Mouse (Mus musculus) liver, postnatal 0 days (tissue): ENCODE results near the gene Jpt1. TPM values are rescaled to one million over a fixed set of nuclear protein-coding genes. Genes with fewer than 3 reads are reported as not detected.

Experiments used
- ATAC-seq: fragments of 200-750 bp; cut with Nextera tagmentation; 2 replicates; pipeline ENCODE4 v1.8.0; 2017; ENCODE audit warnings: mild to moderate bottlenecking, moderate library complexity
- DNase-seq: peaks from one replicate; pipeline ENCODE4 v3.0.0-alpha.2; 2016
- H3K27ac ChIP-seq: fragments of 300-500 bp; sonication (generic); 2 replicates; pipeline ENCODE4 v1.5.1; 2014; ENCODE audit warnings: antibody characterized with exemption, moderate library complexity, mild to moderate bottlenecking, low read depth
- H3K27me3 ChIP-seq: fragments of 300-500 bp; sonication (generic); 2 replicates; pipeline ENCODE4 v1.6.1; 2014; ENCODE audit warnings: low read length, control low read depth, mixed read lengths; ENCODE audit not compliant: insufficient read depth
- H3K36me3 ChIP-seq: fragments of 300-500 bp; sonication (generic); replicated peaks from 2 replicates; pipeline ENCODE4 v1.6.1; 2014; ENCODE audit warnings: mild to moderate bottlenecking, control low read depth, low read length, moderate library complexity, mixed read lengths; ENCODE audit not compliant: insufficient read depth
- H3K4me1 ChIP-seq: fragments of 300-500 bp; sonication (generic); 2 replicates; pipeline ENCODE4 v1.6.1; 2014; ENCODE audit warnings: antibody characterized with exemption, mild to moderate bottlenecking, control low read depth; ENCODE audit not compliant: insufficient read depth
- H3K4me2 ChIP-seq: fragments of 300-500 bp; sonication (generic); 2 replicates; pipeline ENCODE4 v1.6.1; 2014; ENCODE audit warnings: low read depth, mild to moderate bottlenecking, low read length, moderate library complexity, mixed read lengths
- H3K4me3 ChIP-seq: fragments of 300-500 bp; sonication (generic); 2 replicates; pipeline ENCODE4 v1.5.1; 2014; ENCODE audit warnings: low read depth, low read length
- H3K9ac ChIP-seq: fragments of 300-500 bp; sonication (generic); replicated peaks from 2 replicates; pipeline ENCODE4 v1.6.1; 2014; ENCODE audit warnings: mild to moderate bottlenecking, moderate library complexity
- H3K9me3 ChIP-seq: fragments of 300-500 bp; sonication (generic); 2 replicates; pipeline ENCODE4 v1.6.1; 2016; ENCODE audit warnings: mild to moderate bottlenecking, control low read depth, low read length, mixed read lengths
- CTCF ChIP-seq: sonication (generic); IDR thresholded peaks from 2 replicates; pipeline ENCODE4 v1.5.1; 2016; ENCODE audit warnings: antibody characterized with exemption, low read depth
- EP300 ChIP-seq: IDR thresholded peaks from 2 replicates; pipeline ENCODE4 v1.6.1; 2016; ENCODE audit warnings: antibody characterized with exemption, low read depth, mild to moderate bottlenecking
- WGBS: fragments of 180-500 bp; shearing (Covaris S2); extraction: QIAGEN DNeasy Blood & Tissue Kit; methylation state at CpG from one replicate; pipeline ENCODE4 v1.1.7; 2014; ENCODE audit not compliant: insufficient replicate concordance; 5-methylcytosine and 5-hydroxymethylcytosine counted together
- polyA plus RNA-seq: library from polyadenylated mRNA; unstranded; fragments of >200 nt; fragmentation: Nextera tagmentation; extraction: Ambion mirVana; gene quantifications from 2 replicates; pipeline ENCODE4 v1.2.1, GENCODE M21; 2015

Jpt1 gene
- polyA plus RNA-seq, 1 experiment from 2014 or later, result 114 TPM

DNA sequence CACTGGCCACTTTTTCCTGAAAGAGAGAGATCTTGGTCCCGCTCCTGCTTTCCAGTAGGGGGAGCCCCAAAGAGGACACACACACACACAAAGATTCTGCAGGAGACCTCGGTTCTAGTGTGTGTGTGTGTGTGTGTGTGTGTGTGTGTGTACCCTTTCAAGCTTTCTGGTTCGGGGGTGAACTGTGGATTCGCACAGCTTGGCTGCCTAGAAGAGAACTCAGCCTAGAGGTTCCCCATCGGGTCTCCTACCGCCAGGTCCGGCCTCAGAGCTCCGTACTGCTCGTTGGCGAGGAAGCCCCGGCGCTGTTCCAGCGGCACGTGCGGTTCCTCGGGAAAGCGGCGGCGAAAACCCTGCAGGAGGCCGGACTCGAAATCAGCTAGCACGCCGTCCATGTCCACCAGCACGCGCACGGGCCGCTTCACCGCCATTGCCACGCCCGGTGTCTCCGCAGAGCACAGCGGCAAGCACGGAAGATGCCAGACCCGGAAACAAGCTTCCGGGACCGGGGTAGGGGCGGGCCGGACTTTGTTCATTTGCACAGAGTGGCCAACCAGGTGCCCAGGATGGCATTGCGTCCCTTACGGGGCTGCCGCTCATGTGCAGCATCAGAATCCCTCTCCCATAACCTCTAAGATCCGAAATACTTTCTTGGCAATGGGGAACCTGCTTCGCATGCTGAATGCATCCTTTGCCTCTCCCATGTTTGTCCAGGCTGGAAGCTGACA, 22.7 kb downstream of the Jpt1 start, which contains the start of gene Nt5c:
Gene Nt5c, minus strand, starts transcription at position 507 of the 728 bp plus-strand sequence.
- peak; percentile 89 for DNase-seq
- no peaks in the 10 kb centered on the region for H3K27me3 ChIP-seq
- H3K36me3 ChIP-seq, result peaks cover 21% of the 10 kb centered on the region
- H3K27ac ChIP-seq, result peak within 1 kb of the TSS; percentile 68
- WGBS, result under 1% methylated on average over 43 of the region's 43 CpGs
- ATAC-seq, result peak; percentile 93
- no peaks in the 10 kb centered on the region for H3K9me3 ChIP-seq
- TF ChIP-seq EP300, result no peak
- peak; percentile 89 for TF ChIP-seq CTCF
- peak within 1 kb of the TSS; percentile 72 for H3K9ac ChIP-seq
- peaks cover 12% of the 10 kb centered on the region for H3K4me1 ChIP-seq
- peak within 1 kb of the TSS; percentile 70 for H3K4me3 ChIP-seq
- peak within 1 kb of the TSS; percentile 66 for H3K4me2 ChIP-seq

DNA sequence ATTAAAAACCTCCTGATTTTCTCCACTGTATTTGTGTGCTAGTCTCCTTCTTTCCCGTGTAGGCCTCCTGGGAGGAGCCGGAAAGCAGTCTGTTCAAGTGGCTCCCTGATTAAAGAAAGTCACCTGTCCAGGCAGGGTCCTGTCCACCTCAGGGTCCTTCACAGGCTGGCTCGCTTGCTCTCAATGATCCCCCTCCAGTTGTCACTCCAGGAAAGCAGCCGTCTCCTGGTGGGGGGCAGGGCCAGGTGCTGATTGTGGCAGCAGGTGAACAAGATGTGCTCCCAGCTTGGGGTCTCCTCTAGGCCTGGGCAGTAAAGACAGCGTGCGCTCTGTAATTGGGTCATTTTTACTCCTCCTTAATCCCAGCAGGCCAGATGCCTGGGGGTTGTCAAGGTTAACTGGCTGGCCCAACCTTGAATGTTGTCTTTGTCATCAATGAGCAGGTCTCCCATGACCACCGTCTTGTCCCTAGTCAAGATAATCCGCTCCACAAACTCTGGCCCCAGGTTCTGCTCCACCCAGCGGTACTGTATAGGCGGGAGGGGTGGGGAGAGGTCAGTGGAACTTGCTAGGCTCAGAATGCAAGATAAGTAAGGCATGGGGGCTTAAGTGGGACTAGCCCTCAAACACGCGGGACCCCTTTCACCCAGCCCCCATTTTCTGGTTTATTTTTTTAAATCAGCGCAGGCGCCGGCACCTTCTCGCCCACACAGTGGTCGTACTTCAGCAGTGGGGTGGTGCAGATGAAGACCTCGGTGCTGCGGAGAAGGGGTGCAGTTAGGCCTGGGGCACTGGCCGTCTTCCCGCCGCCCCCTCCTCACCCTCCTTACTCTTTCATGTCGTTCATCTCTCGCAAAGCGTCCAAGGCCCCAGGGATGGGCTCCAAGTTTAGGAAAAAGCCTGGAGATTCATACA, 23.5 kb downstream of the Jpt1 start:
- no peak for DNase-seq
- peak overlapping the region; percentile 66 for H3K4me2 ChIP-seq
- H3K36me3 ChIP-seq, result peaks cover 21% of the 10 kb centered on the region
- peak overlapping the region; percentile 70 for H3K4me3 ChIP-seq
- peak overlapping the region; percentile 72 for H3K9ac ChIP-seq
- 29% methylated on average over 25 of the region's 25 CpGs for WGBS
- TF ChIP-seq EP300 (no peak), CTCF (no peak)
- H3K27me3 ChIP-seq, result no peaks in the 10 kb centered on the region
- H3K9me3 ChIP-seq, result no peaks in the 10 kb centered on the region
- H3K4me1 ChIP-seq, result peaks cover 12% of the 10 kb centered on the region
- H3K27ac ChIP-seq, result peak overlapping the region; percentile 68
- no peak for ATAC-seq

DNA sequence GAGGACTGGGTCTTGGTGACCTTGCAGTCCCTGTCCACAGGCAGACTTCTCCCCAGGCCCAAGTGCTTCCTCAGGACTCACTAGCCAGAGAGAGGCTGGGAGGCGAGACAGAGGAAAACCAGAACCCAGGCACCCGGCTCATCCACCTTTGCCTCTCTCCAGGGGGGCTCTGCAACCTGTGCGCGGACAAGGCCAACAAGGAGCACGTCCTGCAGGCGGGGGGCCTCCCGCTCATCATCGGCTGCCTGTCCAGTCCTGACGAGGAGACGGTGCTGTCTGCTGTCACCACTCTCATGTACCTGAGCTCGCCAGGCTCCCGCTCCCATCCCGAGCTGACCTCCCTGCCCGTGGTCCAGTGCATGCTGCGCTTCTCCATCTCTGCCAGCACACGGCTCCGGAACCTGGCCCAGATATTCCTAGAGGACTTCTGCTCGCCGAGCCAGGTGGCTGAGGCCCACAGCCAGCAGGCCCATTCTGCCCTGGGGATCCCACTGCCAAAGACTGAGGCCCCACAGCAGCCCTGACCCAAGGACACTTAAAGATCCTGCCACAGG, 25.6 kb downstream of the Jpt1 start:
- ATAC-seq (no peak), DNase-seq (no peak)
- Histone ChIP-seq H3K9ac (no peak overlapping the region), H3K4me2 (no peak overlapping the region), H3K36me3 (peaks cover 21% of the 10 kb centered on the region), H3K4me3 (no peak overlapping the region), H3K27me3 (no peaks in the 10 kb centered on the region), H3K9me3 (no peaks in the 10 kb centered on the region), H3K27ac (no peak overlapping the region), H3K4me1 (peaks cover 12% of the 10 kb centered on the region)
- TF ChIP-seq CTCF, result no peak
- WGBS, result 87% methylated on average over 19 of the region's 19 CpGs

DNA sequence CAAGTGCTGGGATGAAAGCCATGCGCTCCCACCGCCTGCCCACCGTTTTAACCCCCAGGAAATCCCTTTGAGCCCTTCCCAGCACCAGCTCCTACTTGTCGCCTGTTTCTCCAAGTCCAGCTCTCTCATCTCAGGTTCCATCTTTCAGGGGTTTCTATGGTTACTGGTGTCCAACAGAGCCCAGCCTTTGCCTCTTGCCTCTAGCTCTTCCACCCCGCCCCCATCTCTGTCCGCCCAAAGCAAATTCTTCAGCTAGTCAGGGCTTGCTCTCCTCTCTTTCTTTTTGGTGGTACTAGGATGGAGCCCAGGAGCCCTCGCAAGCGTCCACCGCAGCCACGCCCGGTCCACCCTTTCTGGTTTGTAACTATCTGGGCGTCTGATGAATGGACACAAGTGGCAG, 29.0 kb downstream of the Jpt1 start:
- ATAC-seq (no peak), DNase-seq (no peak)
- Histone ChIP-seq H3K4me3 (no peak overlapping the region), H3K36me3 (peaks cover 17% of the 10 kb centered on the region; the same call in 1 of the 2 replicates), H3K4me1 (no peaks in the 10 kb centered on the region), H3K27ac (no peak overlapping the region), H3K9me3 (no peaks in the 10 kb centered on the region), H3K27me3 (no peaks in the 10 kb centered on the region), H3K4me2 (no peak overlapping the region), H3K9ac (no peak overlapping the region)
- TF ChIP-seq CTCF (no peak), EP300 (no peak)
- 85% methylated on average over 12 of the region's 12 CpGs for WGBS

- Histone ChIP-seq H3K4me3 (no peak overlapping the region), H3K4me2 (no peak overlapping the region), H3K36me3 (peaks cover 3% of the 10 kb centered on the region), H3K27ac (no peak overlapping the region), H3K9ac (no peak overlapping the region), H3K4me1 (no peaks in the 10 kb centered on the region), H3K9me3 (no peaks in the 10 kb centered on the region), H3K27me3 (no peaks in the 10 kb centered on the region)
- DNase-seq, result peak; percentile 86
- 16% methylated on average over 6 of the region's 6 CpGs for WGBS
- TF ChIP-seq CTCF (peak; percentile 98), EP300 (no peak)
- ATAC-seq, result 0 out of 2 replicates have a peak, but pooled peaks have one; percentile 21
Measured at GRCm38 (mm10) chr11:115483726-115484125, 30.5 kb downstream of the Jpt1 start.

GRCm38 (mm10) chr11:115483278-115483677, 30.9 kb downstream of the Jpt1 start:
- Histone ChIP-seq H3K36me3 (no peaks in the 10 kb centered on the region; the same call in none of the 2 replicates), H3K4me1 (no peaks in the 10 kb centered on the region), H3K27me3 (no peaks in the 10 kb centered on the region), H3K4me3 (no peak overlapping the region), H3K4me2 (no peak overlapping the region), H3K27ac (no peak overlapping the region), H3K9me3 (no peaks in the 10 kb centered on the region), H3K9ac (no peak overlapping the region)
- 71% methylated on average over 11 of the region's 11 CpGs for WGBS
- TF ChIP-seq CTCF (no peak), EP300 (no peak)
- no peak for ATAC-seq
- no peak for DNase-seq
